Mouse (Mus musculus) liver, postnatal 0 days (tissue): ENCODE results near the gene Spink2. TPM values are rescaled to one million over a fixed set of nuclear protein-coding genes. Genes with fewer than 3 reads are reported as not detected.
"Not testable (repeated sequence)": the region's sequence is repeated elsewhere in the genome, so short reads cannot be mapped to it uniquely, and the experiment has no call there.

Experiments used
- ATAC-seq: fragments of 200-750 bp; cut with Nextera tagmentation; 2 replicates; pipeline ENCODE4 v1.8.0; 2017; ENCODE audit warnings: mild to moderate bottlenecking, moderate library complexity
- DNase-seq: peaks from one replicate; pipeline ENCODE4 v3.0.0-alpha.2; 2016
- H3K27ac ChIP-seq: fragments of 300-500 bp; sonication (generic); 2 replicates; pipeline ENCODE4 v1.5.1; 2014; ENCODE audit warnings: antibody characterized with exemption, moderate library complexity, mild to moderate bottlenecking, low read depth
- H3K27me3 ChIP-seq: fragments of 300-500 bp; sonication (generic); 2 replicates; pipeline ENCODE4 v1.6.1; 2014; ENCODE audit warnings: low read length, control low read depth, mixed read lengths; ENCODE audit not compliant: insufficient read depth
- H3K36me3 ChIP-seq: fragments of 300-500 bp; sonication (generic); replicated peaks from 2 replicates; pipeline ENCODE4 v1.6.1; 2014; ENCODE audit warnings: mild to moderate bottlenecking, control low read depth, low read length, moderate library complexity, mixed read lengths; ENCODE audit not compliant: insufficient read depth
- H3K4me1 ChIP-seq: fragments of 300-500 bp; sonication (generic); 2 replicates; pipeline ENCODE4 v1.6.1; 2014; ENCODE audit warnings: antibody characterized with exemption, mild to moderate bottlenecking, control low read depth; ENCODE audit not compliant: insufficient read depth
- H3K4me2 ChIP-seq: fragments of 300-500 bp; sonication (generic); 2 replicates; pipeline ENCODE4 v1.6.1; 2014; ENCODE audit warnings: low read depth, mild to moderate bottlenecking, low read length, moderate library complexity, mixed read lengths
- H3K4me3 ChIP-seq: fragments of 300-500 bp; sonication (generic); 2 replicates; pipeline ENCODE4 v1.5.1; 2014; ENCODE audit warnings: low read depth, low read length
- H3K9ac ChIP-seq: fragments of 300-500 bp; sonication (generic); replicated peaks from 2 replicates; pipeline ENCODE4 v1.6.1; 2014; ENCODE audit warnings: mild to moderate bottlenecking, moderate library complexity
- H3K9me3 ChIP-seq: fragments of 300-500 bp; sonication (generic); 2 replicates; pipeline ENCODE4 v1.6.1; 2016; ENCODE audit warnings: mild to moderate bottlenecking, control low read depth, low read length, mixed read lengths
- CTCF ChIP-seq: sonication (generic); IDR thresholded peaks from 2 replicates; pipeline ENCODE4 v1.5.1; 2016; ENCODE audit warnings: antibody characterized with exemption, low read depth
- EP300 ChIP-seq: IDR thresholded peaks from 2 replicates; pipeline ENCODE4 v1.6.1; 2016; ENCODE audit warnings: antibody characterized with exemption, low read depth, mild to moderate bottlenecking
- WGBS: fragments of 180-500 bp; shearing (Covaris S2); extraction: QIAGEN DNeasy Blood & Tissue Kit; methylation state at CpG from one replicate; pipeline ENCODE4 v1.1.7; 2014; ENCODE audit not compliant: insufficient replicate concordance; 5-methylcytosine and 5-hydroxymethylcytosine counted together
- polyA plus RNA-seq: library from polyadenylated mRNA; unstranded; fragments of >200 nt; fragmentation: Nextera tagmentation; extraction: Ambion mirVana; gene quantifications from 2 replicates; pipeline ENCODE4 v1.2.1, GENCODE M21; 2015

Gene Spink2
- polyA plus RNA-seq, 1 experiment from 2014 or later = not detected

GRCm38 (mm10) chr5:77237104-77237503 is 25.8 kb upstream of the Spink2 start:
- Histone ChIP-seq H3K9ac (no peak overlapping the region), H3K27me3 (no peaks in the 10 kb centered on the region), H3K4me3 (no peak overlapping the region), H3K4me1 (no peaks in the 10 kb centered on the region), H3K36me3 (no peaks in the 10 kb centered on the region), H3K9me3 (no peaks in the 10 kb centered on the region), H3K4me2 (no peak overlapping the region), H3K27ac (no peak overlapping the region)
- TF ChIP-seq EP300 (no peak), CTCF (no peak)
- ATAC-seq (no peak), DNase-seq (no peak)
- 23% methylated on average over 2 of the region's 2 CpGs for WGBS

GRCm38 (mm10) chr5:77234921-77235320 is 23.6 kb upstream of the Spink2 start:
- Histone ChIP-seq H3K4me1 (no peaks in the 10 kb centered on the region), H3K9me3 (no peaks in the 10 kb centered on the region), H3K27ac (no peak overlapping the region), H3K36me3 (no peaks in the 10 kb centered on the region), H3K27me3 (no peaks in the 10 kb centered on the region), H3K9ac (no peak overlapping the region), H3K4me3 (no peak overlapping the region), H3K4me2 (no peak overlapping the region)
- no peak for ATAC-seq
- TF ChIP-seq CTCF (no peak), EP300 (no peak)
- DNase-seq = no peak
- WGBS = 56% methylated on average over 3 of the region's 3 CpGs

- not testable (repeated sequence) for H3K4me2 ChIP-seq, H3K27ac ChIP-seq, H3K4me1 ChIP-seq, H3K27me3 ChIP-seq, H3K9ac ChIP-seq, ATAC-seq, H3K36me3 ChIP-seq, DNase-seq, H3K9me3 ChIP-seq, H3K4me3 ChIP-seq
- 81% methylated on average over 4 of the region's 4 CpGs for WGBS
These were observed 20.6 kb upstream of the Spink2 start for GRCm38 (mm10) chr5:77231863-77232262.

- Histone ChIP-seq H3K27me3 (no peaks in the 10 kb centered on the region), H3K9me3 (no peaks in the 10 kb centered on the region), H3K9ac (no peak overlapping the region), H3K27ac (no peak overlapping the region), H3K4me3 (no peak overlapping the region), H3K36me3 (no peaks in the 10 kb centered on the region), H3K4me1 (no peaks in the 10 kb centered on the region), H3K4me2 (no peak overlapping the region)
- TF ChIP-seq CTCF (peak; percentile 66), EP300 (no peak)
- DNase-seq (no peak), ATAC-seq (no peak)
- WGBS = 20% methylated on average over 1 of the region's 1 CpGs
These were observed 17.7 kb upstream of the Spink2 start for GRCm38 (mm10) chr5:77228986-77229385.

- Histone ChIP-seq H3K9ac (no peak overlapping the region), H3K27me3 (no peaks in the 10 kb centered on the region), H3K27ac (no peak overlapping the region), H3K4me3 (no peak overlapping the region), H3K4me2 (no peak overlapping the region), H3K36me3 (no peaks in the 10 kb centered on the region), H3K9me3 (no peaks in the 10 kb centered on the region), H3K4me1 (no peaks in the 10 kb centered on the region)
- peak; percentile 31 for DNase-seq
- 65% methylated on average over 11 of the region's 11 CpGs for WGBS
- TF ChIP-seq EP300 = no peak
- peak; percentile 66 for TF ChIP-seq CTCF
- no peak for ATAC-seq
These were observed 12.0 kb upstream of the Spink2 start for GRCm38 (mm10) chr5:77223043-77223975.

- Histone ChIP-seq H3K36me3 (no peaks in the 10 kb centered on the region), H3K9ac (no peak overlapping the region), H3K4me1 (no peaks in the 10 kb centered on the region), H3K27me3 (no peaks in the 10 kb centered on the region), H3K4me3 (peak overlapping the region; percentile 30; the same call in 1 of the 2 replicates), H3K9me3 (no peaks in the 10 kb centered on the region), H3K4me2 (peak overlapping the region; percentile 38; the same call in 1 of the 2 replicates), H3K27ac (no peak overlapping the region)
- TF ChIP-seq EP300 = no peak
- no peak for TF ChIP-seq CTCF
- ATAC-seq (no peak), DNase-seq (no peak)
- WGBS = 16% methylated on average over 2 of the region's 2 CpGs
These were observed 6.5 kb upstream of the Spink2 start for GRCm38 (mm10) chr5:77217724-77218123.
